Comparison of ENCODE assay signal across 14 mouse cellular contexts in the genomic region with DNA sequence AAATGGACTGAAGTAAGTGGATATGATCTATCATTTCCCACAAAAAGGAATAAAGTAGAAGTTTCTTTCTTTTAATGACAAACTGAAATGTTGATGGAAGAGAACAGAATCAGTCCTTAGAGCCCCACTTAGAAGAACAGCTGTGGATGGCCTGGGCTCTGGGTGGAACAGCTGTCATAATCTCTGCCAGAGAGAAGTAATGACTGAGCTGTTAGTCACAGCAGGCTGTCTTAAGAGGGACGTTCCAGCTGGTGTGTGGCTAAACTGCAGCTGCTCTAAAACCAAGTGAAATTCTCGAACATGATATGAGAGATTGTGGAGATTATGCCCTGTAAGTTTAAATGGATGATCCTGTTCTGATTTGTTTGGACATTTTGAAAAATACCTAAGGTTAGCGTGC. TPM values are rescaled to one million over a fixed set of nuclear protein-coding genes. Genes with fewer than 3 reads are reported as not detected.
DNase-seq lines count a peak whose midpoint lies in the region; ATAC-seq and TF ChIP-seq lines count a peak whose summit lies in the region.
"Had no signal": no experiment of that assay in that cellular context is flagged by ENCODE, and none has a peak within 500 bp of the region (broad histone marks: within the 10 kb centered on the region; RNA-seq: fewer than 3 reads in every experiment).

No protein-coding gene starts in this region.

- no peak overlapping the region for H3K9ac ChIP-seq in heart, embryonic 11.5 days (ENCODE audit: low read depth, low read length)
- no peak overlapping the region for H3K9ac ChIP-seq in stomach, embryonic 14.5 days (replicated peaks; ENCODE audit: low read depth, low read length)
- no peak overlapping the region for H3K9ac ChIP-seq in stomach, postnatal 0 days (ENCODE audit: low read length)
- H3K9ac ChIP-seq in limb, embryonic 14.5 days (ENCODE audit: low read depth, low read length, severe bottlenecking), result no peak overlapping the region
- no peak overlapping the region for H3K9ac ChIP-seq in stomach, embryonic 16.5 days (ENCODE audit: low read length)
- H3K9ac ChIP-seq: hindbrain, embryonic 12.5 days had no signal

- TF ChIP-seq CTCF in stomach, postnatal 0 days (IDR thresholded peaks at IDR 0.05; ENCODE audit: low read depth), result no peak

- peak; percentile 41 to 57 for DNase-seq in heart, postnatal 10 days
- no peak for DNase-seq in stomach, postnatal 0 days (ENCODE audit: low spot score)
- peak; percentile 56 for DNase-seq in limb, embryonic 14.5 days (ENCODE audit: low spot score)
- no peak for DNase-seq in T-cell, adult 2 months (ENCODE audit: low spot score)
- DNase-seq: adrenal gland, adult 8-10 months; cerebellum, adult 11 months; right cerebral cortex, postnatal 4 days; thymus, adult 18-20 months had no signal

- 78% methylated on average over 3 of the region's 3 CpGs for WGBS in heart, embryonic 11.5 days (ENCODE audit: insufficient replicate concordance)
- 39% methylated on average over 3 of the region's 3 CpGs for WGBS in stomach, embryonic 14.5 days
- 41% methylated on average over 3 of the region's 3 CpGs for WGBS in stomach, postnatal 0 days
- WGBS in limb, embryonic 14.5 days, result 65% methylated on average over 3 of the region's 3 CpGs
- WGBS in stomach, embryonic 16.5 days, result 40% methylated on average over 3 of the region's 3 CpGs

- no peaks in the 10 kb centered on the region for H3K4me1 ChIP-seq in heart, embryonic 11.5 days (ENCODE audit: control insufficient read depth, insufficient read depth, low read length)
- no peaks in the 10 kb centered on the region for H3K4me1 ChIP-seq in stomach, embryonic 14.5 days (ENCODE audit: control insufficient read depth, insufficient read depth, low read length)
- H3K4me1 ChIP-seq in stomach, postnatal 0 days (replicated peaks; ENCODE audit: control insufficient read depth, insufficient read depth), result no peaks in the 10 kb centered on the region
- H3K4me1 ChIP-seq in limb, embryonic 14.5 days (ENCODE audit: control insufficient read depth, insufficient read depth, low read length), result no peaks in the 10 kb centered on the region
- H3K4me1 ChIP-seq in stomach, embryonic 16.5 days (ENCODE audit: control insufficient read depth, insufficient read depth, low read length), result no peaks in the 10 kb centered on the region
- H3K4me1 ChIP-seq: hindbrain, embryonic 12.5 days had no signal

- no peaks in the 10 kb centered on the region for H3K27me3 ChIP-seq in heart, embryonic 11.5 days (ENCODE audit: control insufficient read depth, insufficient read depth, low read length)
- H3K27me3 ChIP-seq in stomach, embryonic 14.5 days (ENCODE audit: control insufficient read depth, insufficient read depth, low read length), result no peaks in the 10 kb centered on the region
- H3K27me3 ChIP-seq in stomach, postnatal 0 days (ENCODE audit: control insufficient read depth, insufficient read depth, low read length), result no peaks in the 10 kb centered on the region
- no peaks in the 10 kb centered on the region for H3K27me3 ChIP-seq in limb, embryonic 14.5 days (ENCODE audit: control insufficient read depth, insufficient read depth, low read length)
- no peaks in the 10 kb centered on the region for H3K27me3 ChIP-seq in stomach, embryonic 16.5 days (ENCODE audit: control insufficient read depth, insufficient read depth, low read length)
- H3K27me3 ChIP-seq: hindbrain, embryonic 12.5 days had no signal

- H3K4me2 ChIP-seq in heart, embryonic 11.5 days, result no peak overlapping the region
- no peak overlapping the region for H3K4me2 ChIP-seq in stomach, embryonic 14.5 days (replicated peaks; ENCODE audit: low read depth, low read length)
- H3K4me2 ChIP-seq in stomach, postnatal 0 days (replicated peaks; ENCODE audit: low read depth), result no peak overlapping the region
- no peak overlapping the region for H3K4me2 ChIP-seq in limb, embryonic 14.5 days (replicated peaks; ENCODE audit: low read depth, low read length, severe bottlenecking)
- no peak overlapping the region for H3K4me2 ChIP-seq in stomach, embryonic 16.5 days (ENCODE audit: low read depth, low read length)
- H3K4me2 ChIP-seq: hindbrain, embryonic 12.5 days had no signal

- H3K27ac ChIP-seq in heart, embryonic 11.5 days (ENCODE audit: low read depth, low read length), result no peak overlapping the region
- no peak overlapping the region for H3K27ac ChIP-seq in stomach, embryonic 14.5 days (ENCODE audit: low read length)
- no peak overlapping the region for H3K27ac ChIP-seq in stomach, postnatal 0 days (replicated peaks)
- H3K27ac ChIP-seq in limb, embryonic 14.5 days (replicated peaks; ENCODE audit: low read depth, low read length), result no peak overlapping the region
- H3K27ac ChIP-seq in stomach, embryonic 16.5 days (ENCODE audit: low read length), result no peak overlapping the region
- H3K27ac ChIP-seq: hindbrain, embryonic 12.5 days had no signal

- no peak for TF ChIP-seq POLR2A in limb, embryonic 14.5 days (IDR thresholded peaks at IDR 0.05; ENCODE audit: borderline replicate concordance, extremely low read depth, insufficient read depth, insufficient read length)

- intact Hi-C loops in heart, postnatal 10 days (cut with DNase I), result no loop called here

- no peaks in the 10 kb centered on the region for H3K9me3 ChIP-seq in heart, embryonic 11.5 days (replicated peaks; ENCODE audit: control insufficient read depth, low read length)
- no peaks in the 10 kb centered on the region for H3K9me3 ChIP-seq in stomach, embryonic 14.5 days (ENCODE audit: control insufficient read depth, low read depth, low read length)
- no peaks in the 10 kb centered on the region for H3K9me3 ChIP-seq in stomach, postnatal 0 days (ENCODE audit: control insufficient read depth, low read length)
- H3K9me3 ChIP-seq in limb, embryonic 14.5 days (ENCODE audit: control insufficient read depth, low read length), result no peaks in the 10 kb centered on the region
- no peaks in the 10 kb centered on the region for H3K9me3 ChIP-seq in stomach, embryonic 16.5 days (replicated peaks; ENCODE audit: control insufficient read depth, low read length)
- H3K9me3 ChIP-seq: hindbrain, embryonic 12.5 days had no signal

- H3K36me3 ChIP-seq in heart, embryonic 11.5 days (ENCODE audit: control insufficient read depth, insufficient read depth, low read length), result no peaks in the 10 kb centered on the region; the same call in 1 of the 2 replicates
- H3K36me3 ChIP-seq in stomach, embryonic 14.5 days (ENCODE audit: control insufficient read depth, insufficient read depth, low read length), result peaks cover 11% of the 10 kb centered on the region; the same call in 1 of the 2 replicates
- H3K36me3 ChIP-seq in stomach, postnatal 0 days (ENCODE audit: control insufficient read depth, insufficient read depth, low read length), result peaks cover 15% of the 10 kb centered on the region
- H3K36me3 ChIP-seq in limb, embryonic 14.5 days (ENCODE audit: control insufficient read depth, insufficient read depth, low read length), result peaks cover 52% of the 10 kb centered on the region
- H3K36me3 ChIP-seq in stomach, embryonic 16.5 days (ENCODE audit: control insufficient read depth, insufficient read depth, low read length), result 0 out of 2 replicates have a peak, but pooled peaks cover 8% of the 10 kb centered on the region

- TF ChIP-seq EP300 in stomach, postnatal 0 days (optimal IDR thresholded peaks at IDR 0.05), result no peak

- no peak for ATAC-seq in heart, embryonic 11.5 days (replicated peaks; ENCODE audit: insufficient number of reproducible peaks, low FRiP score, low TSS enrichment)
- ATAC-seq in stomach, embryonic 14.5 days (ENCODE audit: insufficient number of reproducible peaks, insufficient read depth, low FRiP score, low read depth), result peak; percentile 84; the same call in 1 of the 2 replicates
- no peak; the same call in 1 of the 2 replicates for ATAC-seq in stomach, postnatal 0 days (ENCODE audit: low FRiP score, low TSS enrichment)
- peak; percentile 91 for ATAC-seq in limb, embryonic 14.5 days (ENCODE audit: low FRiP score, low read depth)
- ATAC-seq in stomach, embryonic 16.5 days (ENCODE audit: insufficient read depth, low FRiP score), result peak; percentile 56; the same call in 1 of the 2 replicates

- no peak overlapping the region for H3K4me3 ChIP-seq in heart, embryonic 11.5 days (ENCODE audit: low read depth, low read length)
- H3K4me3 ChIP-seq in stomach, embryonic 14.5 days (ENCODE audit: low read depth, low read length), result no peak overlapping the region
- H3K4me3 ChIP-seq in stomach, postnatal 0 days (ENCODE audit: low read depth, low read length), result no peak overlapping the region
- H3K4me3 ChIP-seq in limb, embryonic 14.5 days (replicated peaks; ENCODE audit: low read length), result no peak overlapping the region
- no peak overlapping the region for H3K4me3 ChIP-seq in stomach, embryonic 16.5 days (replicated peaks; ENCODE audit: low read length)
- H3K4me3 ChIP-seq: hindbrain, embryonic 12.5 days had no signal

RNA-seq across cellular contexts. Expression of a gene that starts 37.4 kb away (rescaled TPM):
- not detected for total RNA-seq in heart, postnatal 10 days (2021)
- 0.07 TPM in 1 of 2 replicates, not detected in the other for polyA plus RNA-seq in heart, embryonic 11.5 days (2014; fragmentation: Nextera tagmentation; extraction: Ambion mirVana)
- 0.26 and 0.70 TPM in 2 replicates for polyA plus RNA-seq in stomach, embryonic 14.5 days (2014; fragmentation: Nextera tagmentation; extraction: Ambion mirVana)
- polyA plus RNA-seq in stomach, postnatal 0 days (2015; fragmentation: Nextera tagmentation; extraction: Ambion mirVana), result 0.08 and 0.12 TPM in 2 replicates
- 0.09 and 0.10 TPM in 2 replicates for polyA plus RNA-seq in limb, embryonic 14.5 days (2012; rRNA removed)
- polyA plus RNA-seq in limb, embryonic 14.5 days (2014; fragmentation: Nextera tagmentation; extraction: Ambion mirVana), result 0.07 TPM in 1 of 2 replicates, not detected in the other
- 2.6 and 2.9 TPM in 2 replicates for polyA plus RNA-seq in stomach, embryonic 16.5 days (2015; fragmentation: Nextera tagmentation; extraction: Ambion mirVana)
- total RNA-seq: left cerebral cortex, postnatal 14 days; monocyte, adult 5-6 weeks had no signal
- polyA plus RNA-seq: hindbrain, embryonic 12.5 days had no signal

Comparison
In these comparisons a context has a peak if more than half of its experiments do, and no peak if none do; other contexts are left out.
1. ATAC-seq: peak in stomach, embryonic 14.5 days (single experiment), limb, embryonic 14.5 days (single experiment) and stomach, embryonic 16.5 days (single experiment); none in heart, embryonic 11.5 days (single experiment) and stomach, postnatal 0 days (single experiment).
2. DNase-seq: peak in heart, postnatal 10 days (2 of 2) and limb, embryonic 14.5 days (single experiment); none in stomach, postnatal 0 days (single experiment) and T-cell, adult 2 months (single experiment).